37 mouse cellular contexts compared by ENCODE assay signal in the genomic region with DNA sequence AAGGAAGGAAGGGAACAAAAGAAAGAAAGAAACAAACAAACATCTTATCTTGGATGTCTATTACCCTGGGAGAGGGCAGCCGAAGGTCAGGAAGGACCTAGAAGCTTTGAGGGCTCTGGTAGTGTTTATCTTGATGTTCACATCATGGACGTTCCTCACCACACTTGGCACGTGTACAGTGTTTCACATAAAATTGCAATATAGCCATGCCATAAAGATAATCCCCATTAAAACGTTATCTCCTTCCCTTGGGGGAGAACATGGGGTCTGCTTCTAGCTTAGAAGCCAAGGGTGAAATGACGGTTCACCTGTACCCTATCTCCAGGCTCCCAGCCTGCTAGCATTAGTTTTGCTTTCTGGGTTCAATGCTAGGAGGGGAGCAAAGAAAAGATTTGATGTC. TPM values are rescaled to one million over a fixed set of nuclear protein-coding genes. Genes with fewer than 3 reads are reported as not detected.
"Had no signal": no experiment of that assay in that cellular context is flagged by ENCODE, and none has a peak within 500 bp of the region (broad histone marks: within the 10 kb centered on the region; RNA-seq: fewer than 3 reads in every experiment).

No protein-coding gene starts in this region.

- H3K27me3 ChIP-seq: heart, embryonic 12.5 days; hindbrain, embryonic 12.5 days; intestine, embryonic 15.5 days; limb, embryonic 13.5 days; limb, embryonic 15.5 days; liver, embryonic 12.5 days had no signal

- H3K9ac ChIP-seq: heart, embryonic 12.5 days; hindbrain, embryonic 12.5 days; hindbrain, embryonic 14.5 days; intestine, embryonic 15.5 days; limb, embryonic 13.5 days; limb, embryonic 15.5 days; liver, embryonic 12.5 days had no signal

- H3K4me1 ChIP-seq: heart, embryonic 10.5 days; heart, embryonic 12.5 days; intestine, embryonic 15.5 days; limb, embryonic 13.5 days; liver, embryonic 12.5 days had no signal

- ATAC-seq: hindbrain, embryonic 16.5 days; inflammation-experienced regulatory T-cells, adult 6 months; intestine, embryonic 15.5 days; intestine, postnatal 0 days; liver, embryonic 12.5 days had no signal

- H3K27ac ChIP-seq: heart, embryonic 10.5 days; hindbrain, embryonic 10.5 days; hindbrain, embryonic 12.5 days; hindbrain, embryonic 14.5 days; intestine, embryonic 15.5 days; layer of hippocampus, adult 2 months; left cerebral cortex, adult 2 months; limb, embryonic 13.5 days; limb, embryonic 15.5 days; liver, embryonic 12.5 days had no signal

- H3K4me2 ChIP-seq: heart, embryonic 12.5 days; hindbrain, embryonic 12.5 days; hindbrain, embryonic 14.5 days; intestine, embryonic 15.5 days; limb, embryonic 13.5 days; limb, embryonic 15.5 days; liver, embryonic 12.5 days had no signal

- H3K4me3 ChIP-seq: heart, embryonic 10.5 days; heart, embryonic 12.5 days; hindbrain, embryonic 10.5 days; hindbrain, embryonic 12.5 days; intestine, embryonic 15.5 days; layer of hippocampus, adult 2 months; left cerebral cortex, adult 2 months; limb, embryonic 13.5 days; limb, embryonic 15.5 days; liver, embryonic 12.5 days had no signal

- DNase-seq: gastrocnemius, postnatal 14 days; gastrocnemius, postnatal 36 days; heart, adult 18-20 months; heart, postnatal 10 days; heart, postnatal 4 days; kidney, adult 18-20 months; kidney, adult 8-10 months; kidney, postnatal 10 days; kidney, postnatal 25 days; kidney, postnatal 4 days; left cerebral cortex, postnatal 4 days had no signal

- H3K9me3 ChIP-seq: heart, embryonic 10.5 days; heart, embryonic 12.5 days; hindbrain, embryonic 10.5 days; hindbrain, embryonic 12.5 days; intestine, embryonic 15.5 days; limb, embryonic 13.5 days; limb, embryonic 15.5 days; liver, embryonic 12.5 days had no signal

RNA-seq across cellular contexts. Expression of a gene that starts 42.3 kb away (rescaled TPM):
- total RNA-seq: gastrocnemius, adult 18-20 months; gastrocnemius, adult 8-10 months; gastrocnemius, postnatal 14 days; gastrocnemius, postnatal 36 days; heart, adult 8-10 months; heart, postnatal 10 days; heart, postnatal 25 days; heart, postnatal 4 days; layer of hippocampus, adult 2 months; layer of hippocampus, postnatal 10 days; layer of hippocampus, postnatal 25 days; left cerebral cortex, adult 2 months; left cerebral cortex, postnatal 4 days; liver, adult 2 months had no signal
- polyA plus RNA-seq: heart, embryonic 10.5 days; heart, embryonic 12.5 days; heart, embryonic 14.5 days; heart, embryonic 16.5 days; hindbrain, embryonic 10.5 days; hindbrain, embryonic 12.5 days; hindbrain, embryonic 14.5 days; hindbrain, embryonic 16.5 days; intestine, embryonic 15.5 days; intestine, postnatal 0 days; kidney, embryonic 14.5 days; kidney, embryonic 16.5 days; limb, embryonic 11.5 days; limb, embryonic 13.5 days; limb, embryonic 15.5 days; liver, adult 2 months; liver, embryonic 12.5 days had no signal
